In genomic region chr3:81942341-81942740, GRCm38 (mm10) we compare ENCODE assay signal across 32 mouse cellular contexts. TPM values are rescaled to one million over a fixed set of nuclear protein-coding genes. Genes with fewer than 3 reads are reported as not detected.
"Had no signal": no experiment of that assay in that cellular context is flagged by ENCODE, and none has a peak within 500 bp of the region (broad histone marks: within the 10 kb centered on the region; RNA-seq: fewer than 3 reads in every experiment).

No protein-coding gene starts in this region.

- DNase-seq: gastrocnemius, adult 2 months; gastrocnemius, postnatal 10 days; gastrocnemius, postnatal 25 days; heart, adult 2 months; heart, postnatal 14 days; heart, postnatal 36 days; kidney, adult 11 months; kidney, adult 2 months; kidney, adult 9 months; kidney, postnatal 14 days; kidney, postnatal 36 days; layer of hippocampus, postnatal 36 days; left cerebral cortex, postnatal 4 days had no signal

- H3K4me3 ChIP-seq: gastrocnemius, adult 2 months; heart, adult 2 months; heart, embryonic 13.5 days; heart, embryonic 15.5 days; hindbrain, embryonic 10.5 days; hindbrain, embryonic 12.5 days; kidney, embryonic 15.5 days; limb, embryonic 13.5 days; limb, embryonic 15.5 days; liver, embryonic 12.5 days had no signal

- H3K27ac ChIP-seq: gastrocnemius, adult 2 months; heart, adult 2 months; heart, embryonic 13.5 days; heart, embryonic 15.5 days; hindbrain, embryonic 10.5 days; hindbrain, embryonic 12.5 days; hindbrain, embryonic 14.5 days; kidney, embryonic 15.5 days; kidney, postnatal 0 days; limb, embryonic 13.5 days; limb, embryonic 15.5 days; liver, embryonic 12.5 days; liver, embryonic 14.5 days had no signal

RNA-seq across cellular contexts. Expression of gene Tdo2, which starts 33.7 kb away (rescaled TPM):
- total RNA-seq: gastrocnemius, adult 2 months; gastrocnemius, postnatal 10 days; gastrocnemius, postnatal 25 days; granulocyte monocyte progenitor cell, adult 5-6 weeks; heart, adult 2 months; heart, postnatal 14 days; heart, postnatal 36 days had no signal

RNA-seq across cellular contexts. Expression of gene Asic5, which starts 39.7 kb away (rescaled TPM):
- total RNA-seq: gastrocnemius, adult 2 months; gastrocnemius, postnatal 10 days; gastrocnemius, postnatal 25 days; gastrocnemius, postnatal 4 days; granulocyte monocyte progenitor cell, adult 5-6 weeks; heart, adult 2 months; heart, postnatal 14 days; heart, postnatal 36 days; layer of hippocampus, adult 18-20 months; layer of hippocampus, postnatal 14 days; layer of hippocampus, postnatal 36 days; left cerebral cortex, adult 18-20 months; left cerebral cortex, adult 8-10 months; left cerebral cortex, postnatal 10 days; left cerebral cortex, postnatal 25 days; left cerebral cortex, postnatal 4 days had no signal
